Mouse (Mus musculus) c-Kit-positive CD71-negative TER-119-negative erythroid progenitor cells, embryonic 14.5 days (primary cell): ENCODE results near the gene Tgfb2.

Source experiments
- DNase-seq: peaks from one replicate; pipeline ENCODE4 v3.0.0-alpha.2; 2013; ENCODE audit warnings: low read depth

Tgfb2 gene

DNA sequence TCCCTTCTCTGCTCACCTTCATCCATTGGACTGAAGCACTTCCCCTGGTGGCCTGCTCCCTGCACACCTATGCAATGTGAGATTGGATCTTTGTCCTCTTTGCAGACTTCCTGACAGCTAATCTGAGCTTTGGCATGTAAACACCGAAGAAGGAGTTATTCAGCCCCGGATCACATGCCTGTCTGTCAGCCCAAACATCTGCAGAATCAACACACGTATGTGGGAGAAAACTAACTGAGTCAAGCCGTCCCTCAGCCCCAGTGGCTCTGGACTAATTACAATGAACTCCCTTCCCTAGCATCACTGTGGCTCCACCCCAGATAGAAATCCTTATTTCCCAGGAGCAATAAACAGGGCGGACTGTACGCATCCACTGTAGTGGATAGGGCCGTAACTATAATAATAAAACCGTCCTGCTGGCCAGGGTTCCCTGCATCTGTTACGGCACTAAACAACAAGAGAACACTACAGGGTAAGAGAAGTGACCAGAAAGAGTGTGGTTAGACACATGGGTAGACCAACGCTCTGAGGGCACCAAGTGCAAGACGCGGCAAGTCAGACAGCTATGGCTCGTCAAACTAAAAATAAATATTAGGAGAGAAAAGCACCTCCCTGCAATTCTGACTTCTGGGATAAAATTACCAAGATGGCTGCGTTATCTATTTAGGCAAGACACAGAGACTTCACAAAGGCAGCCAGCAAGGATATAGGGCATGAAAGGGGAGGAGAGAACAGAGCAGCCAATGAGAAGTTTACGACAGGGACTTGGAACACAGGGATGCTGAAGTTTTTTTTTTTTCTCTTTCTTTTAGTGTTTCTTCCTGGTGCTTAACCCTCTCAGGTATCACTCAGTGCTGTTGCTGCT is 3.2 kb downstream of the Tgfb2 start:
- no peak for DNase-seq

DNA sequence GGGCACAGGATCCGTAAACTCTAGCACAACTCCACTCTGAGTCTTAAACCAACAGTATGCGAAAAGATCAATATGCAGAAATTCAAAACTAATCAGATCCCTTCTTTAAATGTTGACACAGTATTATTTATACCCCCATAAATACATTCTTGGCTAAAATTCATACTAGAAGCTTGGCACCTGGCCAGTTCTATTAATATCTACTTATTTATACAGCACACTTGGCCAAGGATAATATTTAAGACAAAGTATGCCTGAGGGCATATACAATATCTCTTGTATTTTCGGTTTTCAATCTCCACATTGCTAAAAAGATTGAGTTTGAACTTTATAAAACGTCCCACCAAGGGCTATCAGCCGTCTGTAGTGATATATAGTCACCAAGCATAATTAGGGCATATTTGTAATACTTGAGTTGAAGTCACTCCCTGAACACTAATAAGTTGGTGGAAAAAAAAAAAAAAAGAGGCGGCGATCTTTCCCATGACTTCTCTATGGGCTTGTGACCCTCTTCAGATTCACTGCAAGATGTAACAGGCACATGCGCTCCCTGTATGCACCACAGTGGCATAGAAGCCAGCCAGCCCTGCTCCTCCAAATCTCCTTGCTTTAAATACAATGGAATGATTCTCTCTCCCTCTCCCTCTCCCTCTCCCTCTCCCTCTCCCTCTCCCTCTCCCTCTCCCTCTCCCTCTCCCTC is 4.4 kb downstream of the Tgfb2 start:
- no peak for DNase-seq

DNA sequence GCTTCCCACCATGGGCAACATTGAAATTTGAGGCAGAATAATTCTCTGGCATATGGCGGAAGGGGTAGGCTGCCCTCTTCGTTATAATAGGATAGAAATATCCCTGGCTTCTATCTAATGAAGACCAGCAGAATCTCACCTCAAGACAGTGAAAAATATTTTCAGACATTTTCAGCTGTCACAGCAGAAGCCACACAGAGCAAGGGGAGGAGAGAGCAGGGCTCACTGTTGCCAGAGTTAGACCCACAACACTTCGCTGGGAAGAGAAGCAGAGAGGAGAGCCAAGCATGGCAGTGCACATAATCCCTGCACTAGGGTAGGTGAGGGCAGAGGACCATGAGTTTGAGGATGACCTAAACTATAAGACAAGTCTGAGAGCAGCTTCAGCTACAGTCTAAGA is 5.3 kb downstream of the Tgfb2 start:
- DNase-seq = no peak

DNA sequence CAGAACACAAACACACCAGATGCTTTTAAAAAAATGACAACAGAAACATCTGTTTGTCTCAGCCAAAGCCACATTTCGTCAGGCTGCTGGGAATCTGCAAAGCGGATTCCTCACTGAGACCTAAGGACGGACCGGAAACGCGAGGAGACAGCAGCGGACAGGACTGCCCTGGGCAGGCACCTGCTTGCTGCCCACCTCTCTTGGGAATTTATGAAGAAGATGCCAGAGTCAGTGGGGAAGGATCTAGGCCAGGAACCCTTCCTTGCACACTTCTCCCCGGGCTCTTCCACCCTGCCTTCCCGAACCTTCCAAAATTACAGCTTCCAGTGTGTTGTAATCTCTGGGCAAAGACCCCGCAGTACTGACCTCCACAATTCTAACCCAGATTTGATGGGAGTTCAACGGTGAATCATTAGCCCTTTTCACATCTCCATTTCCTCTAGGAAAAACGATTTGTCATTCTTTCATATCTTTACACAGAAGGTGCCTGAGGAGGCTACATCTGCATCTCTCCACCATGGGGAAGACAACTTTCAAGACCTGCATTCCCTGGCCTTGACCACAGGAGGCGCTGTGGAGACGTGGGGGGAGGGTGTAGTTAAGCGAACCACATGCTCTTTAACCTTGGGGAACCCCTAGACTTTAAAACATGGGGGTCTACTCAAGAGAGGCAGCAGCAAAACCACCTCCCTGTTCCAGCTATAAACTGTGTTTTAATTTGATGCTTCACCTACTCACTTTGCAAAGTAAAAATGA is 7.0 kb downstream of the Tgfb2 start:
- no peak for DNase-seq

DNA sequence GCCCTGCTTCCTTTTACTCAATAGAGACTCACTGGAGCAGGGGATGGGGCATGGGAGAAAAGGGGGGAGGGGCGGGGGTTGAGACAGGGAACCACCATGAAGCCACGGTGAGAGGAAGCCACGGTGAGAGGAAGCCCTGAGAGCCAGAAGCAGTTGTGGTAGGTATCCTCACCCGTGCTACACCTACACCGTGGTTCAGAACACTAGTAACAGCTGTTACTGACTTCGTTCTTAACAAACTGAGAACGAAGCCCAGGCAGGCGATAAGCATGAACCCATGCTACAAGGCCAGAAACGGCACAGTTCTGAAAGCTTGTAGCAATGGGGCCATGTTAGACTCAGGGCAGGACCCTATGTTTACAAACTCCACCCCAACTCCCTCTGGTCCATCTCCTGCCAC is 9.6 kb downstream of the Tgfb2 start:
- no peak for DNase-seq

DNA sequence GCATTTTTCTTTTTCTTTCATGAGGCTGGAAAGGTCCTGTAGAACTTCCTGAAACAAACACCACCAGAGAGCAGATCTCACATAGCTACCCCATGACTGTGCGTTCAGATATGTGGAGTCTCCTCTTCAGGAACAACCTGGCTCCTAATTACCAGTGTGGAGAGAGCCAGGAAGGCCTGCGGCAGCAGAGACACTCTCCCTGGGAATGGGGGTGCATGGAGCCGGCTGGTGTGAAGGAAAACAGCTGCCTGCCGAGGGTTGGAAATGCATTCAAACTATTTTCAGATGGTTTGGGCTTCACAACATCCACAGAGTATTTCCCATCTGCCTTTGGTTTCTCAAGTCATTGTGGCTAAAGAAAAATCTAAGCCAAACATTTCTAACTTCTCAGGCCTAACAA is 10.4 kb downstream of the Tgfb2 start:
- no peak for DNase-seq

DNA sequence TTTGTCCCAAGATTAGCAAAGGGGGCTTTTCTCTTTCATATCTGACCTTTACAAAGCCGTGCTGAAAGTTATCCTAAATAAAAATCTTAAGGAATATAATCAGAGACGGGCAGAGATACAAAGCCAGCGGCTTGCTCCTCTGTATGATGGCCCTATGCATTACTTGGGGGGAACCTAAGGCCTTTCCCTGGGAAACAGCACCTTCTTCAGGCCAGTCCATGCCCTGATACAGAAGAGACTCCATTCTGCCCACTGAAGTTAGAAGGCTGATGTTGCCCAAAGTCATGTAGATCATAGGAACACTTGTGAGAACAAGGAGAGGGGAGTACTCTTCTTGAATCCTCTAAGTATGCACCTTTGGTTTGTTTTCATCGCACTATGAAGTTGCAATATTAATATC is 13.4 kb downstream of the Tgfb2 start:
- DNase-seq = no peak

DNA sequence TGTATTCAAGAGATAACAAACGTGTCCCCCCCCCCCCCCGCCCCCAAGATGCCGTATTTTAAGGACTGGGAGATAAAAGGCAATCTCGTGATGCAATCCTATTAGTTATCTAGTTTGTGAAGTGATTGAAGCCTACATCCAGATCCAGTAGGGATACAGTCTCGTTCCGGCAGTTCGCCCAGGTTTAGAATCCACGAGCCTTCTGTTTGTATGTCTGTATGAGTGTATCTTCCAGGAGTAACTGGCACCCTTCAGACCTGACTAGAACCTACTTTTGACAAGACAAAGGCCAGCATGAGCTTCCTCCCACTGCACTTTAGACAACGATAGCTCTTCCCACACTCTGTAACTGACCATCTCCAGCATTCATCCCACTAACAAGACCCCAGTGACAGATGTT is 14.1 kb downstream of the Tgfb2 start:
- no peak for DNase-seq

DNA sequence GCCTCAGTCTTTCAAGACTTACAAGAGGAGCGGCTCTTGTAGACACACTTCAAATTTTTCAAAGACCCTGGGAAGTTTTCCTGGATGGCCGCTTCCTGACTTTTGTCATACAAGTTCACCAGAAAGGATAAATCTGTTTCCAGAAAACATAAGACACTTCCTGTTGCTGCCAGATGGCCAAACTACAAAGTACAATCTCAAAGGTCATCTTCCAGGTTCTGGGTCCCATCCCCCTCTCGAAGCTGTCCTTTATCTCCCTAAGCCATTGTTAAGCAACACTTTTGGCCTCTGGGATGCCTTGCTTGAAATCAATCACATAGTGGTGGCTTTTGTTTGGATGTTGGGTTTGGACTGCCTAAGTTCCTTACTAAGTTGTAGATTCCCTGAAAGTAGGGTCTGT is 21.7 kb downstream of the Tgfb2 start:
- no peak for DNase-seq

DNA sequence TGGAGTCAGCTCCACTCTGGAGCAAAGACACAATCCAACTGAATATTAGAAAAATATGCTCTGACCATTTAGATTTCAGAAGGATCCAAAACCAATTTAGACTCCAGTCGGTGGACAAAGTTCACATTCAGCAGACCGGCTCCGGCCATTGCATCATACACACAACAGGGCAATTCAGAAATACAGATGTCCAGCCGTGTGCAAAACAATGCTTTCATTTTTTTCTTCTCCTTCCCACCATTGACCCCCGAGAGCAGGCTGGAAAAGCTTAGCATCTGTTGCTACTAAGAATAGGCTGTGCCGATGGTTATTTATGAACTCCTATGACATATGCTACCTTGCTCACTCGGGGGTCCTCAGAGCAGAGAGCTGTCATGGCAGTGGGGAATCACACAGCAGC is 23.2 kb downstream of the Tgfb2 start:
- no peak for DNase-seq

DNA sequence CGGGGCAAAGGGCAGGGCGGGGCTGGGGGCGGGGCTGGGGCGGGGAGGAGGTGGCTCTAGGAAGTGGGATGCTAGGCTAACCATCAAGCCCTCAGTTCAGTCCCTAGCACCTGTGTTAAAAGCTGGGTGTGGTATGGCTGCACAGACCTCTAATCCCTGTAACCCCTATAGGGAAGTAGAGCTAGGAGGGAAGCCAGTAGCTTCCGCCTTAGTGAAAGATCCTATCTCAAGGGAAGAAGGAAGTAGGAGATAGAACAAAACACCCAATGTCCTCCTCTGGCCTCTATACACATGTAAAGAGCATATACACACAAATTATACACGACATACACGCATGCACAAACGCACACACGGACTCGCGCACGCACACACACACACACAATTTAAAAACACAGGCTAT is 28.2 kb downstream of the Tgfb2 start:
- no peak for DNase-seq

DNA sequence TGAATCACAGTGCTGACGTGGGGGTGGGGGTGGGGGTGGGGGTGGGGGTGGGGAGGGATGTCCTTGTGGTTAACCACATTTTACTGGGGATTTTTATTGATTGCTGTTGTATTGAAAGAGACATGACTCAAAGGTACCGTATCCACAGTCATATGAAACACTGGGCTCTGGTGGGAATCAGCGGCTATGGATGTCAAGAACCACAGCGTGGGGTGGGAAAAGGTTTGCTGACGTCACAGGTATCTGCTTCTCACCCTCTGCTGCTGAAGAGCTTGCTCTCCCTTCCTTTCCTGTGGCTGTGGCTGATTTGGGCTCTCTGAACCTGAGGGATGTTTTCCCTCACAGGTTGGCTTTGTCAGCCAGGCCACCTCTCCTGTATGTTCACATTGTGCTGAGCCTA is 29.6 kb downstream of the Tgfb2 start:
- DNase-seq = no peak

DNA sequence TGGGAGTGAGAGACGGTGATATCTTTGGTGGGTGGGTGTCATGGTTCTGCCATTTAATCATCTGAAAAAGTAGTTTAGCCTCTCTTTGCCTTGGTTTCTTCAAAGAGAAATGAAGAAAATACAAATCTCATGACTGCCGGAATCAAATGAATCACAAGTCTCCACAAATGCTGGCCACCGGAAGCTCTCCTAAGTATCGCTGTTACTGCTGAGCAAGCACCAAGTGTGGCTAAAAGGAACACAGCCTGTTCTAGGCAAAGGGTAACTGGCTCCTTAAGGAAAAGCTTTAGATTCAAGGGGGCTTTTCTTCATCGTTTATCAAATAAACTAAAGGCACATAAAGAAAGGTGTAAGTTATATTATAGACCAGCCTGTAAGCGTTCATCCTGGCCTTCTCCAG is 30.5 kb downstream of the Tgfb2 start:
- no peak for DNase-seq

DNA sequence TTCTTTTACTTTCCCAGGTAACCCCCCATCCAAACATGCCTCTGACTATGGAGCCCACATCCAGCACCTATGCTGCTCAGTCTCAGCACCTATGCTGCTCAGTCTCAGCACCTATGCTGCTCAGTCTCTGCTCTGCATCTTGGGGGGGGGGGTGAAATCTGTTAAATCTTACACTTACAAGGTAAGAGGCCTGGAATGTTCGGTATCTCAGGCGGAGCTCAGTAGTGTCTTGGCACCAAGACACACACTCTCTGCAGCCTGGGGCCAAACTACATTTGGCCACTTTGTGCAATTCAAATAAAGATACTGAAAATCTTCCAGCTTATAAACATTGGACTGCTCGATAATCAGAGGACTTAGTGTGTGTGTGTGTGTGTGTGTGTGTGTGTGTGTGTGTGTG is 31.2 kb downstream of the Tgfb2 start:
- no peak for DNase-seq

DNA sequence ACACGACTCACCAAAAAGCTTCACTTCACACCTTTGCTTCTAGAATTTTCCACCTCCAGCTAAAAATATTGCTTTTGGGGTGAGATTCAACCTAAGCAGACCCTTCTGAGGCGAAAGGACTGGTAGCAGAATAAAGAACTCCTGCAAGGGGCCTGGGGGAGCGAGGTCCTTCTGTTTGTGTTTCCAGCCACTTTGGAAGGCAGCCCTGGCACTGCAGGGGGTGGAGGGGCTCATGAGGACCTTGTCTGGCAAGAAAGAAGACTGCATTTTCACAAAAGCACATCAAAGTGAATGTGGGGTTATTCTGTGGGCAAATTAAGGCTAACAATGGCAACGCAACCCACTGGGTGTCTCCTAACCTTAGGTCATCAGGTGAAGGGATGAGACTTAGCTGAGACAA is 32.6 kb downstream of the Tgfb2 start:
- DNase-seq = no peak

DNA sequence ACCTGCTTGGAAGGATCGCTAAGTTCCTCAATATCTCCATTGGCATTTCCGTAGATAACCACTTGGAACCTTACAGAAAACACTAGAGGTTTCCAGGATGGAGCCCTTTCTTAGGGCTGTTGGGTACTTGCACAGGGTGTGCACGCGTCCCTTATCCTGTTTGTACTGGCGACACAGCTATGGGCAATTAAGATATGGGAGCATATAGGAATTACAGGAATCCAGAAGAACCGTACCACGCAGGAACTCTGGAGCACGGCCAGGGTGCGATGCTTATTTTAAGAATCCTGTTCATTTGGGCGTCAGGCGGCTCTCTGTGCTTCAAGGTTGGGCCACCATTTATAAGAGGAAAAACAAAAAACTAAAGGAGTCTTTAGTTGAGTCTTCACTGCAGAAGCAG is 42.4 kb downstream of the Tgfb2 start:
- DNase-seq = no peak

DNA sequence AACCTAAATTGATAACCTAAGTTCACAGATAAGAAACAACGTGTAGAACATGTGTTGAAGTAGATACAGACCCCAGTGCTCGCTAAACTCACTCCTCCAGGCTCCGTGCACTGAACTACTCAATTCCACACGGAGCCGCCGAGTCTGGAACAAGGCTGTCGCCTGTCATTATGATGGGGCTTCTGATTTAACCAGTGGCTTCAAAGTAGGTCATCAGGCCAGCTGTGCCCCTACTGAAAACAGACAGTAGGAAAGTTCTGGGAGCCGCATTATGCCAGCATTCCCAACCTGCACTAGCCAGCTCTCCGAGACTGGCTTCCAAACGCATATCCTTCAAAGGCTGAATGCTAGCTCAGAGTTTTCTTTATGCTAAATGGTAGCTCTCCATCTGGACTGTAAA is 42.8 kb downstream of the Tgfb2 start:
- DNase-seq = no peak

DNA sequence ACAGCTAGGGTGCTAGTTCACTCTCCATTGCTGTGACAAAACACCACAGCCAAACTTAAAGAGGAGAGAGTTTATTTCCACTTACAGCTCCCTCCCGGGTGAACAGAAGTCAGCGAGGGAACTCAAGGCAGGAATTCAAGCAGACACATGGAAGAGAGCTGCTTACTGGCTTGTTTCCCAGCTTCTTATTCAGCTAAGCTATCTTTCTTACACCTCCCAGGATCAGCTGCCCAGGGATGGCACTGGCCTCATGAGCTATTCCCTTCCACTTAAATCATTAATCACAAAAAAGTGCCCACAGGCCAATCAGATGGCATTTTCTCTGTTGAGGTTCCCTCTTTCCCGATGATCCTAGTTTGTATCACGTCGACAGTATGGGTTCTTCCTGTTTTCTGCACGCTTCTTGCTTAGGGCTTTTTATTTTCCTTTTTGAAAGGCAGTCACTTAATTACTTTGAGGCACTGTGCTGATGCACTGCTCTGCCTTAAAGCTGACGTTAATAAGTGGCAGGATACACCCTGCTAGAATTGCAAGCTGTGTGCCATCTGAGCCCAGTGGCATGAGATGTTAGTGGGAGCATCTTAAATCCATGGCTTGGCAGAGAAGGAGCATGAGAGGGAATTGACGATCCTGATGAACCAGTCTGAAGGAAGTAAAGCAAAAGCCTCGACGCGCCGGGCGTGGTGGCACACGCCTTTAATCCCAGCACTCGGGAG is 44.4 kb downstream of the Tgfb2 start:
- no peak for DNase-seq

DNA sequence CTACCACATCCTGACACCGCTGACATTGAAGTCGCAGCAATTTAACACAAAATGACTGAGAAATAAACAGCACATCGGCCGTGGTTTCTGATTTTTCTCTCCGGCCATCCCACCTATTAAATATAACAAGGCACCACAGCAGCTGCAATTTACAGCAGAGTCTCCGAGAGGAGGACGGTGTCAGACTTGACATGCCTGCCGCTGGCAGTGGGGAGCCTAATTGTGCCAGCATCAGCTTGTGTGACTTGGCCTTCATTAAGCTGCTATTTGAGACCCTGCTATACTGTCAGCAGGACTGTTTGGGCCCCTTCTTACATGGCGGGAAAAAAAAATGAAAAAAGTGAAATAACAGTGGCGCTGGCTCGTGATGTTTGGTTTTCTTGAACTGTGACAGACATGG is 47.0 kb downstream of the Tgfb2 start:
- no peak for DNase-seq

DNA sequence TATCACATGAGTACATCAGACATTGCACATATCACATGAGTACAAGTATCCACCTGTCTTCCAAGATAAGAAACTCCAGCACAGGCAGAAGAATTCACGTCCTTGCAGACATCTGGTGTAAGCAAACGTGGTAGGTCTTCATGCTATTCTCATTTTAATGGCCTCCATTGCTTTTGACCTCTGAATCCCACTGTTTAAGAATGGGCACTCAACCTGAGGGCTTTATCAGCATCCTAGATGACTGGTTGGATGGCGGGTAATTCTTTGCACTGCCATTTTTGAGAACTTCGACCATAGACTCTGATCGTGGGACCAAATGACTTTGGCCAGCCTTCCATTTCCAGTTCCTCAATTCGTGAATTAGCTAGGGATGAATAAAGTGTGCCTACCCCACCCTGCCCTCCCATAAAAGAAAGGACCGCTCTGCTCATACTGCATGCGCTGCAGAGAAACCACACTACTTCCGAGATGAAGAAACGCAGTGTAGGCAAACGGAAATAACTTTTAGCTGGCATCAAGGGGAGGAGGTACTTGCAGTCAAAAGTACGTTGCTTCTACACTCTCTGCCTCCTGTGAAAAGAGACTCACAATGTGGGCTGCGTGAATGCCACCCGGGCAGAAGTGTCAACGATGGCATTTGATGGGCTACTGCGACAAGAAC is 48.1 kb downstream of the Tgfb2 start:
- no peak for DNase-seq

DNA sequence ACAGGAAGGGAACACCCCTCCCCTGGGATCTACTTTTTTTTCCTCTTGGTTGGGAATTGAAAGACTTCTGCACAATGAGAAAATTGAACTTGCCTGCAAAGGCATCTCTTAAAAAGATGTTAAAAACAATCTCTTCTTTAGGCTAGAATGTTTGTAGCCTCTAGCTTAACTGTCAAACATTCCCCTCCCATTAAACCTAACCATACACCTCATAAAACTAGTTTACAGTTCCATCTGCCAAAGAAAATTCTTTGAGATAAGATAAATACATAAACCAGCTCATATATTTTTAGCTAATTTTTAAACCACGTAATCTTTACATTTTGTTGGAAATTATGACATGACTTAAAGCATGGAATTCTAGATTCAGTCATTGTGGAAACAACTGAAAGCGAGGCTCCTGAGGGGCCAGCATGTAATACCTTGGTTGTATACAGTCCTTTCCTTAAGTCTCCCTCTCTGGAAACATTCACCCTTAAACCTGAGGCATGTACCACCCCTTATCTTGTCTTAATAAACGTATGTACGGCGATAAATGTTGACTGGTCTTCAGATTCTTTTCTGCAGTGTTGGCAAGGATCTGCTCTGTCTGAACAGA is 49.0 kb downstream of the Tgfb2 start:
- no peak for DNase-seq
